Mouse (Mus musculus) G1E (cell line): Measurements from ENCODE around the gene Ubtd2.

Source experiments
- CTCF ChIP-seq: IDR thresholded peaks from 2 replicates; pipeline ENCODE4 v1.5.1; 2012; ENCODE audit warnings: low read depth, low read length, inconsistent platforms, mixed read lengths
- GATA2 ChIP-seq: IDR thresholded peaks from 2 replicates; pipeline ENCODE4 v1.6.1; 2012; ENCODE audit warnings: low read depth, low read length, inconsistent platforms, borderline replicate concordance
- POLR2AphosphoS5 ChIP-seq: IDR thresholded peaks from 2 replicates; pipeline ENCODE4 v1.6.1; 2012; ENCODE audit warnings: low read depth, low read length, inconsistent platforms; ENCODE audit not compliant: insufficient replicate concordance

DNA sequence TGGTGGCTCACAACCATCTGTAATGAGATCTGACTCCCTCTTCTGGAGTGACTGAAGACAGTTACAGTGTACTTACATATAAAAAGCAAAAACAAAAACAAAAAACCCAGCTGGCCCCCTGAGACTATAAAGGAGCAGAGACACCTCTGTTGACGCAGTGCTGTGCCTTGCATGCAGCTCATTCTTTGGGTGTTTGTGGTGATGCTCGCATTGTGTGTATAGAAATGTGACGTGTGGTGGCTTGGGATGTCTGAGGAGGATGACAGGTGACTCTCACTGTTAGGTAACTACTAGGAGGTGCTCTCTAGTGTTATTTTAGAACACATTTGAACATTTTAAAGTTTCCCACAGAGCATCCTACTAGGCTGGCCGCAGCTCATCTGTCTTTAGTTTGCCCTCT, 80.5 kb downstream of the Ubtd2 start:
- TF ChIP-seq CTCF (no peak), POLR2AphosphoS5 (no peak), GATA2 (no peak)
